Mouse (Mus musculus) limb, embryonic 15.5 days (tissue): ENCODE measurements around the gene Gm11937. TPM values are rescaled to one million over a fixed set of nuclear protein-coding genes. Genes with fewer than 3 reads are reported as not detected.
"Not testable (repeated sequence)": the region's sequence is repeated elsewhere in the genome, so short reads cannot be mapped to it uniquely, and the experiment has no call there.

Experiments used
- ATAC-seq: fragments of 200-750 bp; cut with Nextera tagmentation; 2 replicates; pipeline ENCODE4 v1.8.0; 2017; ENCODE audit warnings: low read depth, moderate TSS enrichment; ENCODE audit not compliant: insufficient number of reproducible peaks, low FRiP score, low TSS enrichment
- H3K27ac ChIP-seq: fragments of 300-500 bp; sonication (generic); 2 replicates; pipeline ENCODE4 v1.5.1; 2015; ENCODE audit warnings: moderate library complexity, mild to moderate bottlenecking, inconsistent platforms
- H3K27me3 ChIP-seq: fragments of 300-500 bp; sonication (generic); 2 replicates; pipeline ENCODE4 v1.6.1; 2015; ENCODE audit warnings: inconsistent platforms
- H3K36me3 ChIP-seq: fragments of 300-500 bp; sonication (generic); 2 replicates; pipeline ENCODE4 v1.6.1; 2015; ENCODE audit warnings: inconsistent platforms
- H3K4me1 ChIP-seq: fragments of 300-500 bp; sonication (generic); 2 replicates; pipeline ENCODE4 v1.6.1; 2015; ENCODE audit warnings: inconsistent platforms
- H3K4me2 ChIP-seq: fragments of 300-500 bp; sonication (generic); 2 replicates; pipeline ENCODE4 v1.6.1; 2015; ENCODE audit warnings: mild to moderate bottlenecking, inconsistent platforms
- H3K4me3 ChIP-seq: fragments of 300-500 bp; sonication (generic); 2 replicates; pipeline ENCODE4 v1.5.1; 2015; ENCODE audit warnings: mild to moderate bottlenecking, inconsistent platforms
- H3K9ac ChIP-seq: fragments of 300-500 bp; sonication (generic); 2 replicates; pipeline ENCODE4 v1.6.1; 2015; ENCODE audit warnings: inconsistent platforms
- H3K9me3 ChIP-seq: fragments of 300-500 bp; sonication (generic); 2 replicates; pipeline ENCODE4 v1.6.1; 2016; ENCODE audit warnings: inconsistent platforms
- WGBS: fragments of 180-500 bp; shearing (Covaris S2); methylation state at CpG from one replicate; pipeline ENCODE4 v1.1.7; 2015; 5-methylcytosine and 5-hydroxymethylcytosine counted together
- polyA plus RNA-seq: library from polyadenylated mRNA; unstranded; fragments of >200 nt; fragmentation: Nextera tagmentation; extraction: Ambion mirVana; gene quantifications from 2 replicates; pipeline ENCODE4 v1.2.1, GENCODE M21; 2015

Gm11937 gene
- polyA plus RNA-seq, 1 experiment from 2014 or later = not detected

DNA sequence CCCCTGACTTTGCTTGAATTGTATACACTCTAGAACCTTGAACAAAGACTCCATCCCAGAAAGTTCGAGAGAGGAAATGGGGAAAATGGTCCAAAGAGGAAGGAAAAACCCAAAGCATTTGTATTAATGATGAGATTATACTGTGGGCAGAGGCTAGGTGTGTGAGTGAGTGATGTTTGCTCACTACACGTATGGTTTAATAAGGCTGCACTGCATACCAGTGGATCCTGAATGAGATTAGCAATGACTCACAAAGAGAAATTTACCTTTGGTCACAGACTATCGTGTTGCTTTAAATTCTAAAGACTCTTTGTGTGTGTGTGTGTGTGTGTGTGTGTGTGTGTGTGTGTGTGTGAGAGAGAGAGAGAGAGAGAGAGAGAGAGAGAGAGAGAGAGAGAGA, 20.9 kb upstream of the Gm11937 start:
- peaks cover 5% of the 10 kb centered on the region; the same call in 1 of the 2 replicates for H3K27me3 ChIP-seq
- H3K4me2 ChIP-seq = no peak overlapping the region
- WGBS = 57% methylated on average over 3 of the region's 3 CpGs
- no peak overlapping the region for H3K9ac ChIP-seq
- no peaks in the 10 kb centered on the region for H3K9me3 ChIP-seq
- H3K4me1 ChIP-seq = 0 out of 2 replicates have a peak, but pooled peaks cover 3% of the 10 kb centered on the region
- H3K36me3 ChIP-seq = no peaks in the 10 kb centered on the region
- no peak for ATAC-seq
- no peak overlapping the region for H3K27ac ChIP-seq
- no peak overlapping the region for H3K4me3 ChIP-seq

GRCm38 (mm10) chr11:99628138-99628537, 18.1 kb upstream of the Gm11937 start, which contains the start of gene Krtap4-1:
Gene Krtap4-1, minus strand, starts transcription at chr11:99628238.
- WGBS = 78% methylated on average over 4 of the region's 4 CpGs
- Histone ChIP-seq H3K27me3 (no peaks in the 10 kb centered on the region), H3K36me3 (no peaks in the 10 kb centered on the region), H3K9ac (no peak within 1 kb of the TSS), H3K9me3 (no peaks in the 10 kb centered on the region), H3K4me1 (no peaks in the 10 kb centered on the region), H3K4me2 (no peak within 1 kb of the TSS), H3K4me3 (no peak within 1 kb of the TSS), H3K27ac (no peak within 1 kb of the TSS)
- ATAC-seq = no peak

- H3K9me3 ChIP-seq = no peaks in the 10 kb centered on the region
- H3K27me3 ChIP-seq = no peaks in the 10 kb centered on the region
- WGBS = 61% methylated on average over 2 of the region's 2 CpGs
- no peaks in the 10 kb centered on the region for H3K4me1 ChIP-seq
- no peak within 1 kb of the TSS for H3K9ac ChIP-seq
- ATAC-seq = no peak; the same call in 1 of the 2 replicates
- H3K4me3 ChIP-seq = no peak within 1 kb of the TSS
- H3K4me2 ChIP-seq = no peak within 1 kb of the TSS
- no peaks in the 10 kb centered on the region for H3K36me3 ChIP-seq
- H3K27ac ChIP-seq = no peak within 1 kb of the TSS
Measured at GRCm38 (mm10) chr11:99620335-99620734, 10.3 kb upstream of the Gm11937 start, which contains the start of gene Gm11562. Gene Gm11562, minus strand, starts transcription at chr11:99620435.

DNA sequence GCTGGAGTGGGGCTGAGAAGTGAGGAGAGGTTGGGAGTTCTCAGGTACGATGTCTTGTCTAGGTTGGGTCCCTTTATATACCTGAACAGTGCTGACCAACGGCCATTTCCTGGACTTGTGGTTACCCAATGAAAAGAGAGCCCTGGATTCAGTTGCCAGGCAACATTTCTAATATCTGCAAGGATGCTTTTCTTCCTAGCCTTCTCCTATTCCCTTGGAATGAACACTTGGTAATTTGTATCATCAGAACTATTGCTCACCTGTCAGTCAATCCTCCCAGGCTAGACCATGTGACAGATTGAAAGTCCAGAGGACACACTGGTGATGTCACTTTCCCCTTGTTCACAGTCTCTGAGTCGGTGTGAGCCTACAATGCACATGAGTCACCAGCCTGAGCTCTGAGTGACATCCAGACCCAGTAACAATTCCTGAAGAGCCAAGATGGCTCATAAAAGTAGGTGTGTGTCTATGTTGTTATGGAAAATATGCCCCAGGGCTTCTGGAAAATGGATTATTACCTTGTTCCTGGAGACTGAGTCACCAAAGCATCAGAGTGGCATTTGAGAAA, 4.9 kb upstream of the Gm11937 start, which contains the start of gene Krtap2-4:
Gene Krtap2-4, minus strand, starts transcription at position 51 of the 568 bp plus-strand sequence.
- 57% methylated on average over 3 of the region's 3 CpGs for WGBS
- Histone ChIP-seq H3K4me2 (no peak within 1 kb of the TSS), H3K9ac (no peak within 1 kb of the TSS), H3K27me3 (no peaks in the 10 kb centered on the region), H3K4me3 (no peak within 1 kb of the TSS), H3K9me3 (no peaks in the 10 kb centered on the region), H3K27ac (no peak within 1 kb of the TSS), H3K36me3 (no peaks in the 10 kb centered on the region), H3K4me1 (no peaks in the 10 kb centered on the region)
- no peak for ATAC-seq

GRCm38 (mm10) chr11:99609126-99609525, 863 bp downstream of the Gm11937 start:
- Histone ChIP-seq H3K36me3 (no peaks in the 10 kb centered on the region), H3K9ac (no peak overlapping the region), H3K4me2 (no peak overlapping the region), H3K27ac (no peak overlapping the region), H3K4me1 (no peaks in the 10 kb centered on the region), H3K9me3 (no peaks in the 10 kb centered on the region), H3K4me3 (no peak overlapping the region), H3K27me3 (no peaks in the 10 kb centered on the region)
- WGBS = 51% methylated on average over 1 of the region's 1 CpGs
- ATAC-seq = no peak

DNA sequence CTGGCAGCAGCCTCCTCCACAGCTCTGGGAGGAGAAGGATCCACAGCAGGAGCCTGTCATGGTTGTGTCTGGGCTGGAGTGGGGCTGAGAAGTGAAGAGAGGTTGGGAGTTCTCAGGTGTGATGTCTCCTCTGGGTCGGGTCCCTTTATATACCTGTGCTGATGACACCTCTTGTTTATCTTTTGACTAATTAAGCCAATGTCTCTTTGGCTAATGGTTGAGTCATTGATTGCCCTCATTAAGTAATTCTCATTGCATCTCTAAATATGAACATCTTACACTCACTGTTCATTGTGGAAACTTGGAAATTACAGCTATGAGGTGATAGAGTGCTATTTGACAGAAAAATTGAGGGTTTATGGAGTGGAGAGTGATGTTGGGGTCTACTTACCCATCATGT, 6.8 kb downstream of the Gm11937 start, which contains the start of gene Gm11938:
Gene Gm11938, minus strand, starts transcription at position 101 of the 400 bp plus-strand sequence.
- not testable (repeated sequence) for H3K4me1 ChIP-seq, H3K36me3 ChIP-seq, H3K27me3 ChIP-seq, H3K9ac ChIP-seq, H3K4me3 ChIP-seq, H3K4me2 ChIP-seq, ATAC-seq, H3K27ac ChIP-seq, H3K9me3 ChIP-seq
- 28% methylated on average over 1 of the region's 1 CpGs for WGBS

GRCm38 (mm10) chr11:99597742-99598141, 12.2 kb downstream of the Gm11937 start, which contains the start of gene Krtap9-3:
Gene Krtap9-3, minus strand, starts transcription at chr11:99598105.
- H3K27ac ChIP-seq, H3K36me3 ChIP-seq, H3K9ac ChIP-seq, H3K9me3 ChIP-seq, H3K4me3 ChIP-seq, H3K27me3 ChIP-seq, H3K4me2 ChIP-seq, ATAC-seq, H3K4me1 ChIP-seq: not testable (repeated sequence)
- 79% methylated on average over 6 of the region's 6 CpGs for WGBS

GRCm38 (mm10) chr11:99590981-99591380, 19.0 kb downstream of the Gm11937 start, which contains the start of gene Krtap1-3:
Gene Krtap1-3, minus strand, starts transcription at chr11:99591339.
- Histone ChIP-seq H3K9ac (no peak within 1 kb of the TSS), H3K4me2 (no peak within 1 kb of the TSS), H3K9me3 (no peaks in the 10 kb centered on the region), H3K27me3 (no peaks in the 10 kb centered on the region), H3K4me3 (no peak within 1 kb of the TSS), H3K4me1 (no peaks in the 10 kb centered on the region), H3K27ac (no peak within 1 kb of the TSS), H3K36me3 (no peaks in the 10 kb centered on the region)
- ATAC-seq = no peak
- WGBS = 75% methylated on average over 6 of the region's 6 CpGs

DNA sequence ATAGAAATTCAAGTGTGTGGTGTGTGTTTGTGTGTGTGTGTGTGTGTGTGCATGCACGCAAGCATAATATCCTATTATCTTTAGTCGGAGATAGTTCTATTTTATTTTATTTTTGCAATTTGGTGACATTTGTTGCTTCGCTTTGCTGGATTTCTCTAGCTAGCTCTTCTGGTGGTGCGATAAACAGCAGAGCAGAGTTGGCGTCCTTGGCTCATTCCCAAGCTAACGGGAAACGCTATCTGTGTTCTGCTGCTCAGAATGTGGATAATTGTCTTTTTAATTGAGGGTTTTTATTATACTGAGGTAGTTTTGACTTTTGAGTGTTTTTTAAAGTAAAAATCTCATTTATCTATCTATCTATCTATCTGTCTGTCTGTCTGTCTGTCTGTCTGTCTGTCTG, 24.9 kb downstream of the Gm11937 start:
- no peak overlapping the region for H3K4me2 ChIP-seq
- H3K9me3 ChIP-seq = no peaks in the 10 kb centered on the region
- no peak overlapping the region for H3K27ac ChIP-seq
- H3K9ac ChIP-seq = no peak overlapping the region
- H3K27me3 ChIP-seq = no peaks in the 10 kb centered on the region
- H3K4me3 ChIP-seq = no peak overlapping the region
- no peaks in the 10 kb centered on the region for H3K4me1 ChIP-seq
- no peaks in the 10 kb centered on the region for H3K36me3 ChIP-seq
- WGBS = 89% methylated on average over 7 of the region's 7 CpGs
- no peak for ATAC-seq

- no peak for ATAC-seq
- Histone ChIP-seq H3K27me3 (no peaks in the 10 kb centered on the region), H3K9ac (no peak within 1 kb of the TSS), H3K9me3 (no peaks in the 10 kb centered on the region), H3K4me3 (no peak within 1 kb of the TSS), H3K36me3 (no peaks in the 10 kb centered on the region), H3K27ac (no peak within 1 kb of the TSS), H3K4me1 (no peaks in the 10 kb centered on the region), H3K4me2 (no peak within 1 kb of the TSS)
- WGBS = 65% methylated on average over 5 of the region's 5 CpGs
Measured at GRCm38 (mm10) chr11:99583245-99583704, 26.7 kb downstream of the Gm11937 start, which contains the start of gene Krtap1-4. Gene Krtap1-4, minus strand, starts transcription at chr11:99583654.

DNA sequence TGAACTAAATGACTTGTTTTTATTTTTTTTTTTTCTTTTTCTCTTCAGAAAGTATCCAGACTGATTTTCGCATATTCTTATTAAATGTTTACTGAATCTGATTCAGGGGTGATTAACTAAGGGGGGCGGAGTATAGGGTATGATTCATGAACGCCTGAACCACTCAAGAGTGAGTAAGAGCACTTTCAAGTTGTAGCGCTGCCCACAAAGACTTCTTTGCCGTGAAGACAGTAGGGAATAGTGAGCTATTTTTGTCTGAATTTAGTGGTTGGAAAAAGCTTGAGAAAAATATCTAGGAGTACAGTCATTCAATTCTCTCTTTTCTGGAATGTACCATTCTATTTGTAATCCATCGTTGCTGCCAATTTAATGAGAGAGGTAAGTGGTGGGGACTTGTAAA, 28.4 kb downstream of the Gm11937 start:
- Histone ChIP-seq H3K4me1 (no peaks in the 10 kb centered on the region), H3K36me3 (no peaks in the 10 kb centered on the region), H3K4me2 (no peak overlapping the region), H3K4me3 (no peak overlapping the region), H3K27ac (no peak overlapping the region), H3K9me3 (no peaks in the 10 kb centered on the region), H3K9ac (no peak overlapping the region), H3K27me3 (no peaks in the 10 kb centered on the region)
- 79% methylated on average over 6 of the region's 6 CpGs for WGBS
- no peak for ATAC-seq

GRCm38 (mm10) chr11:99581051-99581450, 28.9 kb downstream of the Gm11937 start:
- H3K4me1 ChIP-seq = no peaks in the 10 kb centered on the region
- 78% methylated on average over 5 of the region's 5 CpGs for WGBS

More at GRCm38 (mm10) chr11:99581051-99581450, 28.9 kb downstream of the Gm11937 start:
- Histone ChIP-seq H3K9ac (no peak overlapping the region), H3K4me2 (no peak overlapping the region), H3K36me3 (no peaks in the 10 kb centered on the region), H3K4me3 (no peak overlapping the region), H3K27ac (no peak overlapping the region), H3K9me3 (no peaks in the 10 kb centered on the region), H3K27me3 (no peaks in the 10 kb centered on the region)
- no peak for ATAC-seq
